Mouse (Mus musculus): Measurements from ENCODE around the gene Rusc1.

DNA sequence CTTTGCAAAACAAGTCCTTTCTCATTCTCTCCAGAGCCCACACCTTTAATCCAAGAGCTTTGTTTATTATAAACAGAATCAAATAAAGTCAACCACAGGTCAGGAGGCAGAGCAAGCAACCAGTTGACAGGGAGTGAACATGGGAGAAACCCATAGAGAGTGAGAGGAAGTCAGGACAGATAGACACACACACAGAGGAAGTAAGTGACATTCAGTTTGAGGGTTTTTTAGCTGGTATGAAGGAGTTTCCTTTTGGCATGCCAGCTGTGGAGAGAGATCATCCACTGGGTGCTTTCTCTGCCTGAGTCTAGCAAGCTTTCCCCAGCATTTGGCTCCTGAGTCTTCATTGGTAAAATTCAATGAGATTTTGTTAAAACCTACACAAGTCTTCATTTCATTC is 13.8 kb upstream of the Rusc1 start:
- no peak for TF ChIP-seq GATA2 (IDR thresholded peaks at IDR 0.05; ENCODE audit: borderline replicate concordance, low read depth, low read length)
- no peak for TF ChIP-seq POLR2AphosphoS5 (IDR thresholded peaks at IDR 0.05; ENCODE audit: insufficient replicate concordance, low read depth, low read length)
- TF ChIP-seq CTCF (IDR thresholded peaks at IDR 0.05; ENCODE audit: low read depth, low read length) = no peak

All from G1E (cell line).